Mouse (Mus musculus) small intestine, adult 2 months (tissue): ENCODE results near the gene Pcp4.

Experiments used
- CTCF ChIP-seq: fragments of 200-500 bp; IDR thresholded peaks from 2 replicates; pipeline ENCODE4 v1.5.1; 2012; ENCODE audit warnings: low read depth, mild to moderate bottlenecking, control low read depth, inconsistent platforms, low read length, moderate library complexity, mixed read lengths; ENCODE audit not compliant: insufficient replicate concordance, insufficient read length; ENCODE audit errors: extremely low read depth
- POLR2A ChIP-seq: fragments of 200-500 bp; IDR thresholded peaks from 2 replicates; pipeline ENCODE4 v1.6.1; 2012; ENCODE audit warnings: low read depth, mild to moderate bottlenecking, control low read depth, inconsistent platforms, low read length, moderate library complexity

- TF ChIP-seq POLR2A (no peak), CTCF (no peak)
Measured at GRCm38 (mm10) chr16:96528471-96528870, 61.1 kb downstream of the Pcp4 start.
